Mouse (Mus musculus) small intestine, adult 2 months (tissue): ENCODE measurements at regions not wholly inside any gene's neighbourhood (a gene's known extent, or its start where the extent isn't known, plus 50 kb on each side); places are given as distances from the start of the nearest gene placed in this dataset.

Experiments
- CTCF ChIP-seq: fragments of 200-500 bp; IDR thresholded peaks from 2 replicates; pipeline ENCODE4 v1.5.1; 2012; ENCODE audit warnings: low read depth, mild to moderate bottlenecking, control low read depth, inconsistent platforms, low read length, moderate library complexity, mixed read lengths; ENCODE audit not compliant: insufficient replicate concordance, insufficient read length; ENCODE audit errors: extremely low read depth
- POLR2A ChIP-seq: fragments of 200-500 bp; IDR thresholded peaks from 2 replicates; pipeline ENCODE4 v1.6.1; 2012; ENCODE audit warnings: low read depth, mild to moderate bottlenecking, control low read depth, inconsistent platforms, low read length, moderate library complexity

- no peak for TF ChIP-seq POLR2A
- no peak for TF ChIP-seq CTCF
These were observed 185.8 kb upstream of the Prkcq start for GRCm38 (mm10) chr2:10986101-10986500.
